Mouse (Mus musculus) cerebellum, adult 2 months (tissue): ENCODE data around the gene Ninj2. TPM values are rescaled to one million over a fixed set of nuclear protein-coding genes. Genes with fewer than 3 reads are reported as not detected.
A peak's percentile ranks its signal among the peaks of the same experiment; 100 is the strongest.

Experiments used
- DNase-seq, 2 experiments: peaks; one replicate each; pipeline ENCODE4 v3.0.0; 2021
- H3K27ac ChIP-seq: fragments of 200-500 bp; 2 replicates; pipeline ENCODE4 v1.5.1; 2012; ENCODE audit warnings: low read length, control low read depth, inconsistent platforms; ENCODE audit not compliant: insufficient read depth
- H3K27me3 ChIP-seq: fragments of 200-500 bp; 2 replicates; pipeline ENCODE4 v1.6.1; 2012; ENCODE audit warnings: inconsistent platforms, mild to moderate bottlenecking, low read length, moderate library complexity; ENCODE audit not compliant: control insufficient read depth, insufficient read depth
- H3K4me1 ChIP-seq: fragments of 200-500 bp; 2 replicates; pipeline ENCODE4 v1.6.1; 2011; ENCODE audit warnings: low read length; ENCODE audit not compliant: control insufficient read depth, insufficient read depth
- H3K4me3 ChIP-seq: fragments of 200-500 bp; replicated peaks from 2 replicates; pipeline ENCODE3; 2011; ENCODE audit warnings: mild to moderate bottlenecking, low read depth, low read length, control low read depth; ENCODE audit not compliant: insufficient read depth
- CTCF ChIP-seq: fragments of 200-500 bp; IDR thresholded peaks from 2 replicates; pipeline ENCODE4 v1.5.1; 2011; ENCODE audit warnings: low read depth, mild to moderate bottlenecking, control low read depth, low read length, moderate library complexity, borderline replicate concordance; ENCODE audit not compliant: insufficient read depth
- POLR2A ChIP-seq: fragments of 200-500 bp; IDR thresholded peaks from 2 replicates; pipeline ENCODE4 v1.6.1; 2011; ENCODE audit warnings: low read length, control low read depth, borderline replicate concordance; ENCODE audit not compliant: insufficient read depth
- WGBS: fragments of 180-500 bp; shearing (Covaris S2); methylation state at CpG from one replicate; pipeline ENCODE4 v1.1.7; 2018; 5-methylcytosine and 5-hydroxymethylcytosine counted together
- polyA plus RNA-seq: library from polyadenylated mRNA; depleted of rRNA; stranded (reverse); fragments of >200 nt; gene quantifications from 2 replicates; pipeline ENCODE4 v1.2.3, GENCODE M21; 2012

Ninj2 gene
- polyA plus RNA-seq, 1 experiment = 11.7 TPM

DNA sequence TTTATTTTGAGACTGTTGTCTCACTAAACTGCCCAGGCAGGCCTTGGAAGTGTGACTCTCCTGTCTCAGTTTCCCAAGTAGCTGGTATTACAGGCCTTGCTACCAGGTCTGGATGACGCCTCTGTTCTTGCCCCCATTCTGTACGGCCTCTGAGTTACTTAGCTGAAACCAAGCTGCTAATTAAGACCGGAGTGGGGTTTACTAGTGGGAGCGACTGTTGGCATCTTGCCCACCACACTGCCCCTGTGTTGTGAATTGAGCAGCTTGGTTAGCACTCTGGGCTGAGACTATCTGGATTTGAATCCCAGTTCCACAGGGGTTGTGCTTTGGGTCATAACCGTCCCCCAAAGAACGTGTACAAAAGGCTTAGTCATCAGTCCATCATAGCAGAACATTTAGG lies 64.3 kb downstream of the Ninj2 start:
- TF ChIP-seq POLR2A (no peak), CTCF (no peak)
- 53% methylated on average over 6 of the region's 6 CpGs for WGBS
- Histone ChIP-seq H3K4me3 (no peak overlapping the region), H3K27ac (no peak overlapping the region), H3K27me3 (no peaks in the 10 kb centered on the region), H3K4me1 (peaks cover 9% of the 10 kb centered on the region)
- DNase-seq = no peak

DNA sequence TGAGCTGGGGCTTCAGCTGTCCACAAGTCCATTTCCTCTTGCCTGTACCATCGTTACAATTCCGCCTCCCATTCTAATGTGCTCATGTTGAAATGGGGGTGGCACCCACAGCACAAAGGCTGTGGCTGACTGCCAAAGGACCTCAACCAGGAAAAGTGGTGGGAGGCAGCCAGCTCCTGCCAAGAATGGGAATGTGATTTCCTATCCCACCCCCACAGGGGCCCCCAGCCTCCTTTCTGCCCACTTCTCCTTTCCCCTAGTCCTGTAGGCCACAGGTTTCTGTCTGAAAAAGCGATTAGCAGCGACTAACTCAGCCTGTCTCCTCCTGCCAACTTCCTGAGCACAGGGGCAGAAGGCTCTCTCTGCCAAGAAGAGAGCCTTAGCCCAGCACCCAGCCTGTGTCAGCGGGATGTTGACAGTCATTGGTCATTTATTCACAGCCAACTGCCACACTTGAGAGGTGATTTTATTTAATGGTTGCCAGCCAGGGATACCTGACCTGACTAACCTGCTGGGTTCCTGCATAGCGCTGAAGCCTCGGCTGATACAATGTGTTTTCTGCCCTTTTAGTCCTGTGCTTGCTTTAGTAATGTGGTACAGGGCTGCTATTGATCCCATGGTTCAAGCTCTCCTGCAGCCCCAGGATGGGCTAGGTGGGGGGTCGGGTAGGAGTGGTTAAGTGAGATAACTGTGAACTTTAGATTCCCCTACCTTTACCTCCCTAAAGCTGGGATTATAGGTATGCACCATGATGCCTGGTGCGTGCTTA lies 66.2 kb downstream of the Ninj2 start:
- Histone ChIP-seq H3K27me3 (no peaks in the 10 kb centered on the region), H3K27ac (no peak overlapping the region), H3K4me1 (peaks cover 9% of the 10 kb centered on the region), H3K4me3 (no peak overlapping the region)
- peak; percentile 22 to 62 for DNase-seq
- WGBS = 20% methylated on average over 9 of the region's 9 CpGs
- TF ChIP-seq POLR2A (no peak), CTCF (no peak)

DNA sequence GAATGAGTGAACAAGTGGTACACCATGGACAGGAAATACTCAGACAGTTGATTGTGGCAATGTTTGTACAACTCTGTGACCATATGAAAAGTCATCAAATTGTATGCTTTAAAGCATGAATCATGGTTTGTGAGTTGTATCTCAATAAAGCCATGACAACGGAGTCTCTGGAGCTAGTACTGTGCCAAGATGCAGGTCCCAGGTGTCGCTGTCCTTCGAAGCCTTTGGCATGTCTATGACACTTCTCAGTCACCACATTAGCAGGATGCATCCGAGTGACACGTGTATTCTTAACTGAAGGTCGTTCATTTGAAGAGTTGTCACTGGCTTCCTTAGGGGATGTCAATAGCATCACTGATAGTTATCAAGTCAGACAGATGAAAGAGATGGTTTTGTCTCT lies 69.8 kb downstream of the Ninj2 start:
- Histone ChIP-seq H3K27ac (no peak overlapping the region), H3K4me1 (peaks cover 9% of the 10 kb centered on the region), H3K27me3 (no peaks in the 10 kb centered on the region), H3K4me3 (no peak overlapping the region)
- TF ChIP-seq CTCF (no peak), POLR2A (no peak)
- WGBS = 71% methylated on average over 6 of the region's 6 CpGs
- no peak for DNase-seq

DNA sequence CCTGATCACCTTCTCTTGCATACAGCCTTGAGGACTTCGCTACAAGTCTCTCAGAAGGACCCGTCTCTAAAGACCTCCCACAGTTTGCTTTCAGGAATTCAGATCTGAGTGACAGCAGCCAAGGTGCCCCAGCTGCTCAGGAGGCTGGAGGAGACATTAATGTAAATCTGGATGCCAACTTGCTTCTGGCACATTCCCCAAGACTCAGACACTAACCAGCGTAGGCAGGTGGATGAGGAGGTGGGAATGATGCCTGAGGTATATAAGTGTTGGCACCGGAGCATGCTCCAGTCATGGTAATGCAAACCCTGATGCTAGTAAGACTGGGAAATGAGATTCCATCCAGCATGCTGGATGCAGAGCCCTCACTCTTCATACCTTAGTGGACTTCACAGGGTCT lies 71.6 kb downstream of the Ninj2 start:
- 51% methylated on average over 4 of the region's 4 CpGs for WGBS
- H3K4me1 ChIP-seq = peaks cover 1% of the 10 kb centered on the region; the same call in 1 of the 2 replicates
- no peak for TF ChIP-seq CTCF
- DNase-seq = no peak
- no peak overlapping the region for H3K4me3 ChIP-seq
- H3K27ac ChIP-seq = no peak overlapping the region
- no peaks in the 10 kb centered on the region for H3K27me3 ChIP-seq

DNA sequence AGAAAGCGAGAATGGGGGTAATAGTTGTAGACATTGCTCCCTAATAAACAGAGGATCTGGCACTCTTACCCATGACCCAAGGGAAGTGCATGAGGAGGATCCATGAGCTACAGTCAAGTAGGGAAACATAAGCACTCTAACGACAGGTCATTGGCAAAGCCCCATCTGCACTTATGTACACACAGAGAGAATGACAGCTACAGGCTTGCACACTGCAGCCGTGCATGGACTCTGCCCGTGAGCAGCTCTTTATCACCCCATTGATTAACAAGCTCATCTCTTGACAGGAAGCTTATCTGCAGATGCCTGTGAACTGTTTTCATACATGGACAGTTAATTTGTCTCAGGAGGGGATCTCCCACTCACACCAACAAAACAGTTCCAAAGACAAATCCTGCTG lies 74.4 kb downstream of the Ninj2 start:
- no peak for TF ChIP-seq POLR2A
- no peak for TF ChIP-seq CTCF
- Histone ChIP-seq H3K4me3 (no peak overlapping the region), H3K4me1 (no peaks in the 10 kb centered on the region), H3K27ac (no peak overlapping the region), H3K27me3 (no peaks in the 10 kb centered on the region)
- no peak for DNase-seq
- WGBS = 72% methylated on average over 4 of the region's 4 CpGs

DNA sequence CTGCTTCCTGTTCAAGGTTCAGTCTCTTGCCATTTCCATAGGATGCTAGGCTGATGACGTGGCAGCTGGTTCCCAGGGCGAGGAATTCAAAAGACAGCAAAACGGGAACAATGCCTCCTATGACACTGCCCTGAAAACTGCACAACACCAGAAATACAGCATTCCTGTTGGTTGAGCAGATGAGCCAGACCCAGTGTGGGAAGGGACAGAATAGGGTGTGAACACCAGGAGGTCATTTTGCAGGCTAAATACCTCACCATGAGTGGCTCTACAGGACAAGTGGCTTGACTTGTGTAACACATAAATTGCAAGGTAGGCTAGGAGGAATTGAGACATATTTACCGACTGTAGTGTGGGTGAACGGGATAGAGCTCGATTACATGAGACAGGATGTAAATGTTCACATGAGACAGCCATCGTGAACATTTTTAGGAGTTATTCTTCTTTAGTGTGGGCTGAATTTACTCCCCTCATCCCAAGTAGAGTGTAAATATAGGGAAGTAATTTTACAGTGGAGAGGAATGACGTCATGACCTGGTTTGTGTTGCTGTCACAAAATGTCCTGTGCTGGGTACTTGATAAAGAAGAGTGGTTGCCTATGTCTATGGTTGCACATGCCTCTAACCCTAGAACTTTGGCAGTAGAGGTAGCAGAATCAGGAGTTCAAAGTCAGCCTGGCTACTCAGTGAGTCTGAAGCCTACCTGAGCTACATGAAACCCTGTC lies 79.3 kb downstream of the Ninj2 start:
- 75% methylated on average over 8 of the region's 8 CpGs for WGBS
- DNase-seq = no peak
- Histone ChIP-seq H3K27ac (no peak overlapping the region), H3K4me1 (no peaks in the 10 kb centered on the region), H3K27me3 (no peaks in the 10 kb centered on the region), H3K4me3 (no peak overlapping the region)
- TF ChIP-seq POLR2A (no peak), CTCF (no peak)

DNA sequence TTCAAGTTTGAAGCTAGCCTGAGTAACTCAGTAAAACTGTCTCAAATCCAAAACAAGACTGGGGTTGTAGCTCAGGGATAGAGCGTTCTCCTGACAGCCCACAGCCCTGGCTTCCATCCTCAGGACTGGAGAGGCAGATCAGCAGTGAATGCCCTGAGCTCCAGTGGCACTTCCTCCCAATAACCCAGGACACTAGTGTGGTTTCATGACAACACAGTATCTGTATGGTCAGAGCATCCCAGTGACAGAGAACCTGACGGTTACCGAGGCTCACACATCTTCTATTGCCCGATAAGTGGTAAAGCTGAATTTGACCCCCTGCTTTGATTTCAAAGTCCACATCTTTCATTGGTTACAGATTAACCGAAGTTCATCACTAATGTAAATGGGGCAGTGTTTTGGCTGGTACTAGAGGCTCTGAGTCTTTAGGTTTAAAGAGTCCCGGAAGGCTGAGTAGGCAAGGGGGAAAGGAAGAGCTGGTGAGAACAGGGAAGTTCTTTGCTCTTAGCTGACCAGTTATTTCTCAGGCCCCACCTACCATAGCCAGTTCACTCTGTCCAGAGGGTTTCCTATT lies 81.0 kb downstream of the Ninj2 start:
- no peak for TF ChIP-seq POLR2A
- TF ChIP-seq CTCF = no peak
- WGBS = 85% methylated on average over 6 of the region's 6 CpGs
- no peak for DNase-seq
- Histone ChIP-seq H3K27ac (no peak overlapping the region), H3K27me3 (no peaks in the 10 kb centered on the region), H3K4me1 (no peaks in the 10 kb centered on the region), H3K4me3 (no peak overlapping the region)

DNA sequence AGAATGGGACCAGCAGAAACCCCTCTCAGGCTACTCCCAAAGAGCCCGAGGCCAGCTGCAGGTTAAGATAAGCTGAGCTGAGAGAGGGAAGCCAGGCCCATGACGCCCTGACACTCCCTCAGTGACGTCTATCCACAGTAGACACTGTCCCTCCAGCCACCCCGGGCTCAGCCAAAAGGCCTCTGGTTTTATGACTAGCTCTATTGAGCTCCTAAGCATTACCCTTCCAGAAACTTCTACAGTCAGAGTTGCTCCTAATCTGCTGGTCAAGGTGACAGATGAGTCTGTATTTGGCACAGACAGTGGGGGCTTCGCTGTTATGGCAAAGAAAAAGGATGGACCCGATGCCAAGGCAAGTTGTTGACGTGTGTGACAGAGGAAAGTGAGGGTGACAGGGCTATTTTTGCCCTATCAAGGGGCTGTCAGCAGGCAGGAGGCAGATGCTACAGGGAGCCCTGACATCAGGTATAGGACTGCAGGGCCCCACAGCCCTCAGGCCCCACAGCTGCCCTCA lies 81.5 kb downstream of the Ninj2 start:
- no peak overlapping the region for H3K4me3 ChIP-seq
- no peaks in the 10 kb centered on the region for H3K4me1 ChIP-seq
- H3K27me3 ChIP-seq = no peaks in the 10 kb centered on the region
- 44% methylated on average over 7 of the region's 7 CpGs for WGBS
- no peak for DNase-seq
- TF ChIP-seq POLR2A (no peak), CTCF (no peak)
- no peak overlapping the region for H3K27ac ChIP-seq
